Mouse (Mus musculus): ENCODE measurements at regions not wholly inside any gene's neighbourhood (a gene's known extent, or its start where the extent isn't known, plus 50 kb on each side); places are given as distances from the start of the nearest gene placed in this dataset.
A peak's percentile ranks its signal among the peaks of the same experiment; 100 is the strongest.

- ATAC-seq (replicated peaks; ENCODE audit: poor library complexity, severe bottlenecking) = no peak
These were observed 244.0 kb upstream of the Gnaz start for GRCm38 (mm10) chr10:74722971-74723370.

- ATAC-seq (replicated peaks; ENCODE audit: poor library complexity, severe bottlenecking) = no peak
These were observed 217.5 kb upstream of the Gnaz start for GRCm38 (mm10) chr10:74749446-74749845.

- no peak for ATAC-seq (replicated peaks; ENCODE audit: poor library complexity, severe bottlenecking)
These were observed 216.1 kb upstream of the Gnaz start for GRCm38 (mm10) chr10:74750879-74751278.

GRCm38 (mm10) chr10:74760734-74761133, 206.2 kb upstream of the Gnaz start:
- ATAC-seq (replicated peaks; ENCODE audit: poor library complexity, severe bottlenecking) = no peak

GRCm38 (mm10) chr10:74789245-74789644, 177.7 kb upstream of the Gnaz start:
- ATAC-seq (replicated peaks; ENCODE audit: poor library complexity, severe bottlenecking) = peak; percentile 55

- ATAC-seq (replicated peaks; ENCODE audit: poor library complexity, severe bottlenecking) = no peak
These were observed 177.0 kb upstream of the Gnaz start for GRCm38 (mm10) chr10:74789987-74790386.

GRCm38 (mm10) chr10:74823395-74823794, 143.6 kb upstream of the Gnaz start:
- ATAC-seq (replicated peaks; ENCODE audit: poor library complexity, severe bottlenecking) = peak; percentile 52; the same call in 1 of the 2 replicates

GRCm38 (mm10) chr10:74834359-74834758, 132.6 kb upstream of the Gnaz start:
- no peak for ATAC-seq (replicated peaks; ENCODE audit: poor library complexity, severe bottlenecking)

GRCm38 (mm10) chr10:74848372-74848771, 118.6 kb upstream of the Gnaz start:
- peak; percentile 71 for ATAC-seq (replicated peaks; ENCODE audit: poor library complexity, severe bottlenecking)

GRCm38 (mm10) chr10:74854991-74855664, 111.8 kb upstream of the Gnaz start:
- ATAC-seq (replicated peaks; ENCODE audit: poor library complexity, severe bottlenecking) = no peak

Data from granulocyte monocyte progenitor cell, adult 5-6 weeks (primary cell).